Mouse (Mus musculus) urinary bladder, postnatal 10 days (tissue): ENCODE data around the gene Sh3d19.
A peak's percentile ranks its signal among the peaks of the same experiment; 100 is the strongest.

ENCODE experiments used
- DNase-seq: peaks from one replicate; pipeline ENCODE4 v3.0.0; 2022; ENCODE audit warnings: low spot score

The Sh3d19 gene

DNA sequence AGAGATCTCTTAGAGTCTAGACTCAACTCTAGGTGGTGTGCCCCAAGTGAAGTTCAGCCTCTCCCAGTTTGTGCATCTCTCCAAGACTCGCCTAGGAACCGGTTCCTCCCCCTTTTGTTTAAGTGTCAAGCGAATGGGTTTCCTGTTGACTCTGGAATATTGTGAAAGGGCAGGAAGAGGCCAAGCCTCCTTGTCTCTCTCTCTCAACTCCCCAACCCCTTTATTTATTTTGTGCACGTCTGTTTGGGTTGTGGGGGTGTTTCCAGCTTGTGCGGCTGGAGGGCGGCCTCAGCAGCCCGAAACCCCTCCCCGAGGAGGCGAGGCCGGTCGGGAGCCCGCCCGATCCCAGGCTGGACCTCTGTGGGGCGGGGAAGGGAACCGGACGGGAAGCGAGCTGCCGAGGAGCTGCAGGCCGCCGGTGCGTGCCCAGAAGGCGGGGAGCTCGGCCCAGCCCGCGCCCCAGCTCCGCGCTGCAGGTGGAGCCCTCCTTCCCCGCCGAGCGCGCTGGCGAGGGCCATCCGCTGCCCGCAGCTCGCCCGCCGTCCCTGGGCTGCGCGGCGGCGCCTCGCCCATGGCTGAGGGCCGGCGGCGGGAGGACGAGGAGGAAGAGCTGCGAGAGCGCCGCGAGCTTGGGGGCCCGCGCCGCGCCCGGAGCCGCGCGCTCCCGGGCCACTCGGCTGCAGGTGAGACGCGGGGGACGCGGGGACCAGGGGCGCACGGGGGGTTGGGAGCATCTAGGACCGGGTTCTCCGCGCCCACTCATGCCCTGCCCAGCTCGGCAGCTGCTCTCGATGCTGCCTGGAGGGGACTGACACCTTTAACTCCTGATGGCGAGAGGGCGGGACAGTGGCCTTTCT is at the start of gene Sh3d19:
TSS of gene Sh3d19 (plus strand) at position 368 of the 857 bp plus-strand sequence.
- peak; percentile 54 for DNase-seq

DNA sequence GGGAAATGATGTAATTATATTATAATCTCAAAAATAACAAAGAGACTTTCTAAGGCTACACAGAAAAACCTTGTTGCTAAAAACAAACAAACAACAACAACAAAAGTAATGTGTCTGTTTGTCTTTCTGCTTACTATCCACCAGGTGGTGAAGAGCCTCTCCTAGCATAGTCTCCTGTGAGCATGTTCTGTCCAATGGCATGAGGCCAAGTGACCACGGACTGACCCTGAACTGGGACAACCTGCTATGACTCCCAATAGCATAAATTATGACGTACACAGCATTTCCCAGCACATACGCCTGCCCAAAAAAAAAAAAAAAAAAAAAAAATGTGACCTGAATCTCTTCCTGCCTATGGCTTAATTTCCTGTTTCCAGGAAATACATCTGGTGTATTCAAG is 48.6 kb upstream of the Sh3d19 start:
- no peak for DNase-seq

DNA sequence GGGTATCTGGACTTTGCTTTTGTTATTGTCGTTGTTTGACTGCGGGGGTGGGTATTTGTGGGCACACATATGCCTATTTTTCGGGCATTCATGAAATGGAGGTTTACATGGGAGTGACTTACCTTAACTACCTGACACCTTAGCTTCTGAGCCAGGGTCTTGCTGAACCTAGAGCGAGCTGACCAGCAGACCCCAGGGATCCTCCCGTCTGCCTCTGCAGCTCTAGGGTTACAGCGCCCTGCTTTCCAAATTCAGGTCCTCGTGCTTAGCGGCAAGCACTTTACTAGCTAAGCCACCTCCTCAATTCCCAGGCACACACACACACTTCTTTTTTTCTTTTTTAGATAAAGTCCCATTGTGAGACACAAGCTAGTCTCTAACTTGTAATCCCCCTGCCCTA is 47.6 kb upstream of the Sh3d19 start:
- DNase-seq: no peak

DNA sequence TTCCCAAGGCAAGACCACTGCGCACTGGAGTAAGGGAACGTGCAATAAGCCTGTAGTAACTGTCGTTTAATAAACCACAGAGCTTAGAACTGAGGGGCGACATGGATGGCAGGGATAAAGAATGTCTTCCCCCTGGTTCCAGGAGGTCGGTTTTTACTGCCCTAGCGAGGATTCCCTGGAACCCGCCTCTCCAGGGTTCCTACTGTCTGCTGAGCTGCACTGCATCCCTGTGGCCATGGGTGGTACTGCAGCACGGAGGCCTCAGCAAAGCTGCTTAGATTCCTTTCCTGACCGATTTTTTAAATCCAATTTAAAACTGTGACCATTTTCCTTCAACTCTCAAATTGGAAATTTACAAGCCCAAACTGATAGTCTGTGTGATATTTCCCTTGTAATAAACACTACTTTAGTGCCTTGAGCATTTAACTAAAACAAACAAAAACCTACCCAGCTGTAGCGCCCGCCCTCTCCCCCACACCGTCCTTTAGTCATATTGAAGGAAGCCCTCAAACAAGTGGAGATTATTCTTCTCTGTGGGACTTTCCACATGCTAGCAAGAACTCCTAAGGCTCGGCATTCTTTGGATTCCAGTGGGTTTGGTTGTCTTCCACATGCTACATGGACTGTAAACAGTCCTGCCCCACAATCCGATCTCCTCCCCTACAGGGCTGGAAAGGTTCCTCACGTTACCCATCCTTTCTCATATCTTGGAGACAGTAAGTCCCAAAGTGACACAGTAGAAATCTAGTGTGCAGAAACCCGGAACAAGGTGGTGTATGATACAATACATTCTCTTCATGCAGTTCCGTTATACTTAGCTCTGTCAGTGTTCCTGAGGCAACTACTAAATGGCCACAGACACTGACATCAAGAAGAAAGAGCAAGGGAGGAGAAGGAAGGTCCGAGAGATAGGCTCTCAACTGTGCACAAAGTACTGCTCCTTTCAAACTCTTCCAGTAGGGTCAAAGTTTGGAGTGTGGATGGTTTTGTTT is 46.7 kb upstream of the Sh3d19 start:
- peak; percentile 41 for DNase-seq

DNA sequence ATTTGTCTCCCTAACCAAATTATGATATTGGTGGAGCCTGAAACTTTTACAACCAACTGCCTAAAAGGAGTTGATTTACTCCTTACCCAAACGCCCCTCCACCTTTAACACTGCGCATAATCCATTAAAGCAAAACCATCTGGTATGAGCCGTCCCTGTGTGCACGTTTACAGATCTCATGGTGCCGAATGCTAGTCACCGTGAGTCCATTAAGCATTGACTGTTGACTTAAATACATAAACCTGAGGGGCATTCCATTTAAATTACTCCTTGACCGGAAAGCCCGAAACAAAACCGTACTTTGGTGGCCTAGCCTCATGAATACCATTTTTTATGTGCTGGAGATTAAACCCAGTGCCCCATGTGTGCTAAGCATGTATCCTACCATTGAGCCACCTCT is 43.6 kb upstream of the Sh3d19 start:
- DNase-seq: no peak

DNA sequence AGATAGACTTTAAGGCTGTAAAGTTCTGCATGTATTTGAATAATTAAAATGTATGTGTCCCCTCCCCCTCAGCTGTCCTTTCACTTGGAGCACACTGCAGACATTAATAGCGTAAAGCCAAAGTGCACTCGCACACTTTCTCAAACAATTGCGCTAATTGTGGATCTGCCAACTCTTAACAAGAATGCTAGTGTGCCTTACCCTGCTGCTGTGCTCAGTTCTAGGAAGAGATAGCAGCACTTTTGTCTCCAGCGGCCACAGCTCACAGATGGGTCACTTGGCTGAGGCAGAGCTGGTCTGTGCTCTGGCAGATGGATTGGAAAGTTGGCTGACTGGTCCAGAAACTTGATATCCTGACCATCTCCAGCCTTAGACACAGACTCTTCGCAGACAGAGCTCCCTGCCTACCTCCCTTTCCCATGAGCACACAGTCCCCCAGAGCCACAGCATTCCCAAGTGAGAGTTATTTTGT is 42.7 kb upstream of the Sh3d19 start:
- no peak for DNase-seq

DNA sequence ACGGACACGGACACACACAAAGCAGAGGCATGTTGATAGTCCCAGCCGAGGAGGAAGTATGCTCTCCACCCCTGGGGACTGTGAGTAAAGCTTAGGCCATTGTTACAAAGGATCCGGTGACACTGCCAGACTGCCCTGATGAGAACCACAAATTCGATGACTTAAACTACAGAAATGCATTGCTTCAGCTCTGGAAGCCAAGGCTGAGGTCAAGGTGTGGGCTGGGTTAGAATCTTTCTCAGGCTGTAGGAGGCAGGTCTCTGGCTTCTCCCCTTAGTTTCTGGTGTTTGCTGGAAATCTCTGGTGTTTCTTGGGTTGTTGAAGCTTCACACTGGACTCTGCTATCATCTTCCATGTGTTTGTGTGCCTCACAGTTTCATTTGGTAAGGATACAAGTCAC is 41.2 kb upstream of the Sh3d19 start:
- DNase-seq: no peak

DNA sequence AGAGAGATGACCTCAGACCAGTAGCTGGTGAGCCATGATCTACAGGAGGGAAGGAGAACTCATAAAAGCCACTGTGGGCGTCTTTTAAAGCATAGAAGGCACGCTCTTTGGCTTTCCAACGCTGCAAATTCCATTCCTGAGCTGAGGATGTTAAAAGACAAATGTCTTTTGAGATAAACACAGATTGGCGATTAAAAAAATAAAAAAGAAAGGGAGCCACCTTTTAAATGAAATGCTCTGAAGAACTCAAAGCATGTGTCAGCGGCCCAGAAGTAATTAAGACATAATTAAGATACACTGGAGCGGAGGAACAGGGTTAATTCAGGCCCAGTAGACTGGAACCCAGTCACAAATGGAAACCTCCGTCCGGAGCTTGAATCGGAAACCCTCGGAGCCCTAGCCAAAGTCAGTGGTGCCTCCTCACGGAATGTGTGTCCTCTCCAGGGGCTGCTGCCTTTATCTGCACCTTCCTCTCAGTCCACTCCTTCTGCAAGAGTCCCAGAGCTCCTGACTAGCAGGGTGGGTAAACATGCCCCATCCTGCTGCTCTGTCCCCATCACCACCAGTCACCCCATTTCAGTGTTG is 40.1 kb upstream of the Sh3d19 start:
- DNase-seq: no peak

DNA sequence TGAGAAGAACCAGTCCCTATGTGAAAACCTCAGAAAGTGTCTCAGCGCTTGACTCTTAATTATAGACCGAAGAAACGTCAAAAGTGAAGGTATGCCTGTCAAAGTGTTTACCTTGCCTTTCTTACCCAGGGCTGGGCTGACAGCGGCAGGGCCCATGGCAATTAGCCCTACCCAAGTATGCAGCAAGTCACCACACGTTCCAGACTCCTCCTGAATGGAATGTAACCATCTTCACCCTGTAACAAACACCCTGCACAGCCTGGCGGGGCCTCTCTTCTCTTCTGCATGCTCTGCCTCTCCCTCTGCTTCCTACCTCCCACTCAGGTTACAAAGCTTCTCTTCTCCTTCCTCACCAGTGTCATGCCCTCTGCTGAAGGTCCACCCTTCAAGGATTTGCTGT is 39.0 kb upstream of the Sh3d19 start:
- DNase-seq: no peak

DNA sequence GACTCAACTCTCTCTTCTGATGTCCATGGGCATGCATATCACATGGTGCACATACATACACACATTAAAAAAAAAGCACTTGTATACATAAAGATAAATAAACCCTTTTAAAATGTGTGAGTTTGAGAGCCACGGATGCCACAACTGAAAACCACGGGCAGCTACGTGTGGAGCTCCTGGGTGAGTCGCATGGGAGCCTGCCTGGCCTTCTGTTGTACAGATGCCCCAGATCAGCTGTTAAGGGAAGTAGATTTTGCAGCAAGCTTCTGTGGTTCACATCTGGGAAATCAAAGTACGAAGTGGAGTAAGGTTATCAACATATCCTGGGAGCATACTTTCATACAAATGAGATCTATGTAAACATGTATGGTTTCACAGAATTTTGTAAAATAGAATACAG is 37.3 kb upstream of the Sh3d19 start:
- DNase-seq: no peak

DNA sequence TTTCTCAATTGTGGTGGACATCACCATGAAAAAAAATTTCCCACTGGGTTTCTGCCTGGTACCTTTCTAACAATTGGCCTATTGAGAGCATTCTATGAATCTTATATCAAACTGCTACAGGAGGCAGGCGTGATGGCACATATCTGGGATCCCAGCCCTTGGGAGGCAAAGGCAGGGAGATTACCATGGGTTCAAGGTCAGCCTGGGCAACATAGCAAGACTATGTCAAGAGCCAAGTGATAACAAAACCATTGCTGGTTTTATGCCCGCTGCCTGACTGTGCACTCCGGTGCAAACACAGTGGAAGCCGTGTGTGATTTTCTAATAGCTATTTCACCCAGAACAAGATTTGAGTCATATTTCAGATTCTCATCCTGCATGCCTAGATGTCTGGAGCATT is 20.0 kb upstream of the Sh3d19 start:
- DNase-seq: no peak

DNA sequence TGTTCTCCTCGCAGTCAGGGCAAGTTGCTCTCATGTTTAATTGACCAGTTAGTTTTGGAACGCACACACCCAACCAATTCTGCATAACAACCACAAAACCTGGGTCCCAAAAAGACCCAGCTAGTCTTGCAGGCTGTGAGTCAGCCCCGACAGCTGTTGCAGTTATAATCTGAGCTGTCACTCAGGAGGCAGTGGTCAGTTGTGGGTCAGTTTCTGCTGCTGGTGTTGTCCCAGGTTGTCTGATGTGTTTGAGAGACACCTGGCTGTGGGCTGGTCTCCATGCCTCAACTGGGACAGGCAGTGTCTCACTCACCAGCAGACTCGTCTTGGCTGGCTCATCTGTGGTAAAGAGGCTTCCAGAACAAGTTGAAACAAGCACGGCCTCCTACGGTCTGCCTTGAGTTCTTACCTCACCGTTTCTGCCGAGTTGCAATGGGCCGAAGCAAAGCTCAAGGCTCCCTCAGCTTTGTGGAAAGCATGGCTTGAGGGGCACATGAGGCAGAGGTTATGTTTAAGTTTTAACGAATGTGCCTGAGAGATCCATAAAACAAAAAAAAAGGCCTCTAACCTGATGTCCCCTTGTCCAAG is 18.1 kb upstream of the Sh3d19 start:
- no peak for DNase-seq

DNA sequence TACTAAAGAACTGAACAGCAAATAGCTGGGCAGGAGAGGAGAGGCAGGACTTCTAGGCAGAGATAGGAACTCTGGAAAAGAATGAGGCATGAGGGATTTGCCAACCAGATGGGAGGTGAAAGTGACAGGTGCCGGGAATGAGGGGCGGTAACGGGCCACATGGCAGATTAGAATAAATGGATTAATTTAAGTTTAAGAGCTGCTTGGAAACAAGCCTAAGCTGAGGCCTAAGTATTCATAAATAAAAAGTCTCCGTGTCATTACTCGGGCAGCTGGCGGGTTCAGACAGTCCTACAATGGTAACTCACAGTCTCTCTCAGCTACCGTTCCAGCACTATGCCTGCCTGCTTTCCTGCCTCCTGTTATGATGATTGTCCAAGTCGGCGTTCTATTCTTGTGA is 15.6 kb upstream of the Sh3d19 start:
- DNase-seq: no peak

DNA sequence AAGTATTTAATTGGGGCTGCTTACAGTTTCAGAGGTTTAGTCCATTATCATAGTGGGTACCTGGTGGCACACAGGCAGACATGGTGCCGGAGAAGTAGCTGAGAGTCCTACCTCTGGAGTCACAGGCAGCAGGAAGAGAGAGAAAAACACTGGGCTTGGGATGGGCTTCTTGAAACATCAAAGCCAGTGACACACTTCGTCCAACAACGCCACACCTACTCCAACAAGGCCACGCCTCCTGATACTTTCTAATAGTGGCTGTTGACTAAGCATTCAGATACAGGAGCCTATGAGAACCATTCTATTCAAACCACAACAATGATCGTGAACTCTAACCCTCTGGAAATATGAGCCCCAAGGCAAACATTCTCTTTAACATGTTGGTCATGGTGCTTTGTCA is 15.2 kb upstream of the Sh3d19 start:
- no peak for DNase-seq

DNA sequence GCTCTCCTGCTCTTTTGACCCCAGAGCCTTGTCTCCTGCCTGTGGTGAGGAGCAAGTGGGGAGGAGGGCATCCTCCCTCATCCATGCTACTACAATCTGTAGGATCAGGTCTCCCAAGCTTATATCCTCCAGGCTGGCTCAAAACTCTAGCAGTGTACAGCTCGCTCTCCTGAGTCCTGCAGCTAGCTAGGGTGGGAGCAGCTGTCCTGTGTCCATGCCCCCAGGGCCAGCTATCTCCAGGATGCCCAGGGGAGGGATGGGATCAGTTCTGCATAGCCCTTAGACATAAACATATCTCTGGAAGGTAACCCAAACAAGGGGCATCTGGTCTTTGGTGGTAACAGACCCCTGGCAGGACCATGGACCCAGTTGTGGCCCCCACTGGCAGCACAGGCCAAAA is 11.2 kb upstream of the Sh3d19 start:
- no peak for DNase-seq

DNA sequence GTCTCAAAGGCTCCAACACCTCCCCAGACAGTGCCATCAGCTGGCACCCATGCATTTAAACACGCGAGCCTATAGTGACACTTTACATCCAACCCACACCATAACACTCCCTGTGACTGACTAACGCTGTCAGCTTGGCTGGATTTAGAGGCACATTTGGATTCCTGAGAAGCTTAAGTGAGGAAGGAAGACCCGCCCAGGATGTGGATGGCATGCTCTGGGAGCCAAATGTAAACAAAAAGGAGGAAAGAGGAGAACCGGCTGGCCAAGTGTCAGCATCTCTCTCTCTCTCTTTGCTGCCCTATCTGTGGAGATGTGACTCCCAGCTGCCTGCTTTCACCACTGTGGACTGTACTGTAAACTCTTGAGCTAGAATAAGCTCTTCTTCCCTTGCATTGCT is 9.8 kb upstream of the Sh3d19 start:
- DNase-seq: no peak

DNA sequence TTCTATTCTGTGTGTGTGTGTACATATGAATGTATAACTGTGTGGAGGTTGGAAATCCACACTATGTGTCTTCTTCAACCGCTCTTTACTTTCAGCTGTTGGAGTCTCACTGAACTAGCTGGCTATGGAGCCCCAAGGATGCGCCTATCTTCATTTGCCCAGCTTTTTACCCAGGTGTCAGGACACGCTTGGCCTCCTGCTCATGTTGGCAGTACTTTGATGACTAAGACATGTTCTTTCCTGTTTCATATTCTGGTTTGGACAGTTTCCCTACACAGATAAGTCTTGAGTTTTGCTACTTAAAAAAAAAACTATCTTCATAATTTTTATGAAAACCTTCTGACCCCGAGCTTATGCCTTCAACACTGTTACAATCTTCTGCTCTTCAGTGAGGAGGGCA is 5.4 kb upstream of the Sh3d19 start:
- DNase-seq: no peak

DNA sequence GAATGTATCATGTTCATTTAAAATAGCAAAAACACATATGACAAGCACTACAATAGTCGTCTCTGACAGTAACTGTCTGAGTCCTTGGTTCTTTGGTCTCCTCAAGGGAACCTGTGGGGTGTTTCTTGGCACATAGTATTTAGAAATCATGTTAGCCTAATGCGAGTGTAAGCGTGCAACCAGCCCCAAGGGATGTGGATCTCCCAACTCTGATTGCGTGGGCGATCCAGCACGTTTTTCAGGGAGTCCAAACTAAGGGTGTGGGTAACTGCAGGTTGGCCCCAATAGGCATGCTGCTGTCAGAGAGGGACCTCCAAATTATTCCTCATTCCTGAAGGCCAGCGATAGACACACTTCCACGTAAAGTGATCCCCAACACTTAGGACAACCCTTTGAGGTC is 1.9 kb upstream of the Sh3d19 start:
- no peak for DNase-seq

DNA sequence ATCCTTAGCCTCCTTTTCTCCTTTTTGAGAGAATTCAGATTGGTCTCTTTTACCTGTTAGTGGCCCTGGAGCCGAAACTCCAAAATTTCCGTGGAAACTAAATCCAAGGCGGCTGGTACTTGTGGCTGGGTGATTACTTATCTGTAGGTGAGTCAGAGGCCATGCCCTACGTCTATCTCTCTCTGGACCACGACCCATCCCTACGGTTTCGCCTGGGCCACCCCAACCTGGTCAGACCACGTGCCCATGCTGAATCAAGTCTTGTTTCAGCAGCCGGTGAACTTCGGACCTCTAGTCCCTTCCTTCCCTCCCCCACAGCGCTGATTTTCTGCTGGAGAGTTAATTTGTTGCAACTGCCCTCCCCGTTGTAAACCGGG is 678 bp downstream of the Sh3d19 start:
- no peak for DNase-seq

DNA sequence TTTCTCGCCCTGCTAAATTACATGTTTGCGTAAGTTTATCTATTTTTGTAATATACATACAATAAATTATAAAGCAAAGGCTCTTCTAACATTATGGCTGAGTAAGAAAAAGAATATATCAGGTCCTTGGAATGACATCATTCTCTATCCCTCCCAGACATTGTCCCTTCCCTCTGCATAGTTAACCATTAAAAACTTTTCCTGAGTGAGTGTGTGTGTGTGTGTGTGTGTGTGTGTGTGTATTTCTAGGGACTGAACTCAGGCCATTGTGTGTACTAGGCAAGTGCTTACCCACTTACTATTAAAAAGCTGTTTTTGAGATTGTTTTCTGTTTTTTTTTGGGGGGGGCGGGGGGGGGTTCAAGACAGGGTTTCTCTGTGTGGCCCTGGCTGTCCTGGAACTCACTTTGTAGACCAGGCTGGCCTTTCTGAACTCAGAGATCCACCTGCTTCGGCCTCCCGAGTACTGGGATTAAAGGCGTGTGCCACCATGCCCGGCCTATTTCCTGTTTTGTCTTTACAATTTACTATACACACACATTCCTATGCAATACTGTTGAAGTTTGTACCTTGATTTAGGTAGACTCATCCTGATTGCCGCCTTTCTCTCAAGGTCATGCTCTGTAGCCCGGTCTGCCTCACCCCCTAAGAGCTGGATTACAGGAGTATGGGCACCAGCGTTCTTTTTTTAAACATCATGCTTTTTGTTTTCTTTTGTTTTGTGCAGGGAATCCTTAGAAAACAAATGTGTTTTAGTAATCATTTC is 2.6 kb downstream of the Sh3d19 start:
- DNase-seq: no peak

DNA sequence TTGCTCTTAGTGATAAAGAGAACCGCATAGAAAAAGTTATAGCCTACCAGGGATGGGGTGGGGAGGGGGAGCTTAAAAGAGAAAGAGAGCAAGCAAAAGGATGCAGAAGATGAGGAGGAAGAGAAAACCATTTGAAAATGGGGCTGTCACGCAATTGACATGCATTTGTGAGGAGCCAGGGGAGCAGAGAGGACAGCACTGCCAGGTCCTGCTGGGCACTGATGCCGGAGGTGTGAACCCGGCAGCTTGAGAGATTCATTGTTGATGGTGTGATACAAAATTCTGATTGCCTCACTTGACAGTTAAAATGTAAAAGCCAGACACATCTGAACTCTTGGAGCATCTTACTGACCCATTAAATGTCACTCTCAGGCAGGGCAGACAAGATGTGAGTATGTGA is 3.5 kb downstream of the Sh3d19 start:
- DNase-seq: no peak

DNA sequence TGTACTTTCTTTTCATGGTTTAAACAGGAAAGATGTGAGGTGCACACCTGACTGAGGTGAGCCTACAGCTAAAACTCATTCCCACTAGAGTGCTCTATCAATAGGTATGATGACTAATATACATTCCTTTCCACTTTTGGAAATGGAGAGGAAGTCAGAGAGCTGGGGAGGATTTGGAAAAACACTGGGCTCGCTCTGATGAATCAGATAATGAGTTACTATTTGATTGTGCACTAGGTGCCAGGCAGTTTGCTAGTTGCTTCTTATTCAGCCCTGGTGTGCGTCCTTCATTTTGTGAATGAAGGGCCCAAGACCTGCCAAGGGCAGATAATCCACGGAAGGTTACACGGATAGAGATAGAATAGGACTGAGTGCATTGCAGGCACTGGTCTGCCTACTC is 9.1 kb downstream of the Sh3d19 start:
- DNase-seq: no peak
